Mouse (Mus musculus) stomach, postnatal 0 days (tissue): ENCODE measurements at regions not wholly inside any gene's neighbourhood (a gene's known extent, or its start where the extent isn't known, plus 50 kb on each side); places are given as distances from the start of the nearest gene placed in this dataset.
A peak's percentile ranks its signal among the peaks of the same experiment; 100 is the strongest.
"Not testable (repeated sequence)": the region's sequence is repeated elsewhere in the genome, so short reads cannot be mapped to it uniquely, and the experiment has no call there.

Source experiments
- ATAC-seq: fragments of 200-750 bp; cut with Nextera tagmentation; 2 replicates; pipeline ENCODE4 v1.8.0; 2017; ENCODE audit not compliant: low FRiP score, low TSS enrichment
- DNase-seq: peaks from one replicate; pipeline ENCODE4 v3.0.0-alpha.2; 2016; ENCODE audit warnings: low spot score
- H3K27ac ChIP-seq: fragments of 300-500 bp; sonication (generic); replicated peaks from 2 replicates; pipeline ENCODE4 v1.5.1; 2014; ENCODE audit warnings: mild to moderate bottlenecking, control low read depth
- H3K27me3 ChIP-seq: fragments of 300-500 bp; sonication (generic); 2 replicates; pipeline ENCODE4 v1.6.1; 2014; ENCODE audit warnings: low read length; ENCODE audit not compliant: control insufficient read depth, insufficient read depth
- H3K36me3 ChIP-seq: fragments of 300-500 bp; sonication (generic); 2 replicates; pipeline ENCODE4 v1.6.1; 2014; ENCODE audit warnings: low read length, mixed read lengths; ENCODE audit not compliant: control insufficient read depth, insufficient read depth
- H3K4me1 ChIP-seq: fragments of 300-500 bp; sonication (generic); replicated peaks from 2 replicates; pipeline ENCODE4 v1.6.1; 2014; ENCODE audit warnings: antibody characterized with exemption; ENCODE audit not compliant: control insufficient read depth, insufficient read depth
- H3K4me2 ChIP-seq: fragments of 300-500 bp; sonication (generic); replicated peaks from 2 replicates; pipeline ENCODE4 v1.6.1; 2014; ENCODE audit warnings: low read depth, mild to moderate bottlenecking, control low read depth, moderate library complexity
- H3K4me3 ChIP-seq: fragments of 300-500 bp; sonication (generic); 2 replicates; pipeline ENCODE4 v1.5.1; 2014; ENCODE audit warnings: low read depth, low read length, control low read depth
- H3K9ac ChIP-seq: fragments of 300-500 bp; sonication (generic); 2 replicates; pipeline ENCODE4 v1.6.1; 2014; ENCODE audit warnings: mild to moderate bottlenecking, low read length, control low read depth, mixed read lengths
- H3K9me3 ChIP-seq: fragments of 300-500 bp; sonication (generic); 2 replicates; pipeline ENCODE4 v1.6.1; 2016; ENCODE audit warnings: low read length; ENCODE audit not compliant: control insufficient read depth
- CTCF ChIP-seq: IDR thresholded peaks from 2 replicates; pipeline ENCODE4 v1.5.1; 2016; ENCODE audit warnings: antibody characterized with exemption, low read depth, mild to moderate bottlenecking, moderate library complexity
- EP300 ChIP-seq: optimal IDR thresholded peaks from 2 replicates; pipeline ENCODE3; 2016; ENCODE audit warnings: antibody characterized with exemption
- WGBS: fragments of 180-500 bp; shearing (Covaris S2); extraction: QIAGEN DNeasy Blood & Tissue Kit; methylation state at CpG from one replicate; pipeline ENCODE4 v1.1.7; 2014; 5-methylcytosine and 5-hydroxymethylcytosine counted together

- not testable (repeated sequence) for H3K27me3 ChIP-seq, H3K9ac ChIP-seq, H3K4me2 ChIP-seq, H3K4me1 ChIP-seq, H3K36me3 ChIP-seq, DNase-seq, H3K4me3 ChIP-seq, ATAC-seq, H3K27ac ChIP-seq, H3K9me3 ChIP-seq
- WGBS = 87% methylated on average over 15 of the region's 15 CpGs
Observed at GRCm38 (mm10) chr13:13888847-13889246, 65.4 kb upstream of the B3galnt2 start.

DNA sequence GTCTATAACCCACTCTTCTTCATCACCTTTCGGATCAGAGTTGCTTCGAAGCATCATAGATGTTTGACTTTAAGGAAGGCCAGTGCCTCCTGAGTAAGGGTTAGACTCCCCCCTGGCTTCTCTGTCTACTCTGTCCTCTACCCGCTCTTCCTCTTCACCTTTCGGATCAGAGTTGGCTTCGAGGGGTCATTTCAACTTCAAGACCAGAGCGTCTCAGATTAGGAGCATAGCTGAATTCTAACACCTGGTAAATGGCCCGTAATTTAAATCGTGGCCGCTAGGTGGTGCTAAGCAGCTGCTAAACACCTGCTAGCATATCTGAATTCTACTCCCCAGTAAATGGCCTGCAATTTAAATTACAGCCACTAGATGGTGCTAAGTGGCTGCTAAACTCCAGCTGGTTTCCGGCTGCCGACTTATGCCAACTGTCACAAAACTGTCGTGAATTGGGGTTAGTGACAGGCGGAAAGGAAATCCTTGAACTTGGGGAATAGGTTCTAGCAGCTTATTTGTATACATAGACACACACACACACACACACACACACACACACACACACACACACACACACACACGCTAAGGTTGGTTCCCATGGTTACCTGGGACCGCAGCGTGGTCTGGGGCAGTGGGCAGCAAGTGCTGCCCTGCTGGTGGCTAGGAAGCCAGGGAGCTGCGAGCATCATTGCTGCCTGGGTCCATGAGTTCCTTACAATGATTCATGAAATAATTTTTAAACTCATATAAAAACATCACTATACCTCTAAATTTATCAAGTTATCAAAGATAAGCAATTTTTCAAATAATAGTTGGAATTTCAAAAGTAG, 64.8 kb upstream of the B3galnt2 start:
- 14% methylated on average over 17 of the region's 17 CpGs for WGBS
- ATAC-seq (peak; percentile 86), DNase-seq (peak; percentile 92)
- Histone ChIP-seq H3K9me3 (no peaks in the 10 kb centered on the region), H3K27ac (no peak overlapping the region), H3K36me3 (no peaks in the 10 kb centered on the region), H3K4me2 (peak overlapping the region; percentile 44), H3K4me1 (no peaks in the 10 kb centered on the region), H3K9ac (no peak overlapping the region), H3K4me3 (peak overlapping the region; percentile 36), H3K27me3 (no peaks in the 10 kb centered on the region)
- TF ChIP-seq CTCF (peak; percentile 99), EP300 (no peak)

DNA sequence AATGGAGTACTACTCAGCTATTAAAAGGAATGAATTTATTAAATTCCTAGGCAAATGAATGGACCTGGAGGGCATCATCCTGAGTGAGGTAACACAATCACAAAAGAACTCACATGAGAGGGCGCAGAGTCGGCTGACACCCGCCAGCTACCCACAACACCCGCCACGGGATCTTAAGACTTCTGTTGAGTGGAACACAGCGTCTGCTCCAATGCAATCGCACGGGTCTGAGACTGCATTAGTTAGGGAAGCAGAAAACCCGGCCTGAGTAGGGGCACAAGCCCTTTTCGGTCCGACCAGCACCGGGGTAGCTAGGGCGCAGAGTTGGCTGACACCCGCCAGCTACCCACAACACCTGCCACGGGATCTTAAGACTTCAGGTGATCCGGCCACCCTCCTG, 52.1 kb upstream of the B3galnt2 start:
- not testable (repeated sequence) for ATAC-seq, H3K36me3 ChIP-seq, H3K9ac ChIP-seq, H3K4me2 ChIP-seq, H3K9me3 ChIP-seq, H3K27me3 ChIP-seq, DNase-seq, H3K4me1 ChIP-seq, H3K27ac ChIP-seq, H3K4me3 ChIP-seq
- WGBS = 90% methylated on average over 16 of the region's 16 CpGs
